In genomic region chr3:152266036-152266421, GRCm38 (mm10) we compare ENCODE assay signal across 8 mouse cellular contexts. TPM values are rescaled to one million over a fixed set of nuclear protein-coding genes. Genes with fewer than 3 reads are reported as not detected.
DNase-seq lines count a peak whose midpoint lies in the region; ATAC-seq and TF ChIP-seq lines count a peak whose summit lies in the region.

Gene Nexn, minus strand, starts transcription at chr3:152266350.

- peak; percentile 57; the same call in 1 of the 2 replicates for TF ChIP-seq POLR2A in embryonic fibroblast, embryonic 13.5 days (IDR thresholded peaks at IDR 0.05; ENCODE audit: low read depth, low read length)

- H3K4me1 ChIP-seq in kidney, embryonic 14.5 days (ENCODE audit: control insufficient read depth, insufficient read depth, low read length) = peaks cover 14% of the 10 kb centered on the region; the same call in 1 of the 2 replicates
- H3K4me1 ChIP-seq in embryonic fibroblast, embryonic 13.5 days (ENCODE audit: control insufficient read depth, insufficient read depth, low read length) = 0 out of 2 replicates have a peak, but pooled peaks cover 2% of the 10 kb centered on the region
- peaks cover 42% of the 10 kb centered on the region for H3K4me1 ChIP-seq in midbrain, embryonic 10.5 days

- peak within 1 kb of the TSS; percentile 6; the same call in 1 of the 2 replicates for H3K27ac ChIP-seq in kidney, embryonic 14.5 days (ENCODE audit: low read depth, low read length)
- H3K27ac ChIP-seq in embryonic fibroblast, embryonic 13.5 days (ENCODE audit: insufficient read depth, low read length) = peak within 1 kb of the TSS; percentile 80
- H3K27ac ChIP-seq in midbrain, embryonic 10.5 days (replicated peaks) = peak within 1 kb of the TSS; percentile 86

- peak; percentile 10; the same call in 1 of the 2 replicates for ATAC-seq in kidney, embryonic 14.5 days (ENCODE audit: low FRiP score, low TSS enrichment)

- TF ChIP-seq CTCF in embryonic fibroblast, embryonic 13.5 days (IDR thresholded peaks at IDR 0.05; ENCODE audit: borderline replicate concordance, insufficient read depth, low read length) = no peak

- intact Hi-C loops in heart, postnatal 36 days (cut with DNase I) = no loop called here

- peak within 1 kb of the TSS; percentile 51 for H3K4me3 ChIP-seq in kidney, embryonic 14.5 days (ENCODE audit: low read length)
- peak within 1 kb of the TSS; percentile 69 for H3K4me3 ChIP-seq in embryonic fibroblast, embryonic 13.5 days (ENCODE audit: insufficient read depth, low read length)
- H3K4me3 ChIP-seq in midbrain, embryonic 10.5 days = peak within 1 kb of the TSS; percentile 70

- no peaks in the 10 kb centered on the region for H3K9me3 ChIP-seq in kidney, embryonic 14.5 days (ENCODE audit: control insufficient read depth, low read length)
- no peaks in the 10 kb centered on the region for H3K9me3 ChIP-seq in midbrain, embryonic 10.5 days (replicated peaks)

- DNase-seq in kidney, adult 11 months = no peak
- no peak for DNase-seq in heart, postnatal 36 days
- DNase-seq in midbrain, embryonic 10.5 days (ENCODE audit: low spot score) = peak; percentile 48
- no peak for DNase-seq in adrenal gland, adult (ENCODE audit: inconsistent age in 2 of 2, low spot score in 1 of 2)
- DNase-seq in spleen, adult 12 weeks (ENCODE audit: low spot score) = no peak
- no peak for DNase-seq in right cerebral cortex, adult 2 months (ENCODE audit: low spot score in 2 of 2)

- 4% methylated on average over 13 of the region's 13 CpGs for whole genome bisulfite sequencing in kidney, embryonic 14.5 days
- 3% methylated on average over 13 of the region's 13 CpGs for WGBS in midbrain, embryonic 10.5 days

- peak within 1 kb of the TSS; percentile 73 for H3K9ac ChIP-seq in kidney, embryonic 14.5 days (ENCODE audit: low read depth, low read length)

- peaks cover 8% of the 10 kb centered on the region for H3K27me3 ChIP-seq in kidney, embryonic 14.5 days (ENCODE audit: control insufficient read depth, insufficient read depth, low read length)
- H3K27me3 ChIP-seq in midbrain, embryonic 10.5 days (ENCODE audit: low read depth, poor library complexity, severe bottlenecking) = peaks cover 72% of the 10 kb centered on the region

- no peaks in the 10 kb centered on the region for H3K36me3 ChIP-seq in kidney, embryonic 14.5 days (ENCODE audit: control insufficient read depth, insufficient read depth, low read length)
- H3K36me3 ChIP-seq in midbrain, embryonic 10.5 days = no peaks in the 10 kb centered on the region

- H3K4me2 ChIP-seq in kidney, embryonic 14.5 days (replicated peaks; ENCODE audit: low read depth, low read length) = peak within 1 kb of the TSS; percentile 93

RNA-seq across cellular contexts. Expression of gene Nexn, which starts in this region (rescaled TPM):
- polyA plus RNA-seq in kidney, embryonic 14.5 days (2014; fragmentation: Nextera tagmentation; extraction: Ambion mirVana) = 5.1 and 6.3 TPM in 2 replicates
- polyA plus RNA-seq in embryonic fibroblast, embryonic 13.5 days (2011; ENCODE audit: insufficient read length, low read depth, missing spikeins) = 144 and 152 TPM in 2 replicates
- 100 to 1,000 TPM; 341 to 349 TPM for total RNA-seq in heart, postnatal 36 days (2021)
- 3.0 and 4.5 TPM in 2 replicates for polyA plus RNA-seq in midbrain, embryonic 10.5 days (2016; fragmentation: Nextera tagmentation; extraction: Ambion mirVana)

Comparison
In these comparisons a context has a peak if more than half of its experiments do, and no peak if none do; other contexts are left out.
1. RNA of gene Nexn (polyA plus RNA-seq): 144 to 152 TPM in embryonic fibroblast, embryonic 13.5 days; 5.1 to 6.3 TPM in kidney, embryonic 14.5 days and 3.0 to 4.5 TPM in midbrain, embryonic 10.5 days; every median in the first group is over 10 times any median in the second.
2. H3K27ac ChIP-seq: peak in every context shown above with its lines; median percentile 86 in midbrain, embryonic 10.5 days; 80 in embryonic fibroblast, embryonic 13.5 days; 6 in kidney, embryonic 14.5 days.
3. Peak in every context shown above with its lines, with median percentiles within 50 percentile points of each other: H3K4me3 ChIP-seq.